In genomic region chr1:165707241-165707639, GRCm38 (mm10) we compare ENCODE assay signal across 8 mouse cellular contexts. TPM values are rescaled to one million over a fixed set of nuclear protein-coding genes. Genes with fewer than 3 reads are reported as not detected.
DNase-seq lines count a peak whose midpoint lies in the region; ATAC-seq and TF ChIP-seq lines count a peak whose summit lies in the region.

No protein-coding gene starts in this region.

- under 1% methylated on average over 10 of the region's 10 CpGs for WGBS in spleen, adult 2 months
- 34% methylated on average over 10 of the region's 10 CpGs for WGBS in forebrain, embryonic 14.5 days
- WGBS in limb, embryonic 15.5 days: 23% methylated on average over 10 of the region's 10 CpGs

- peak overlapping the region; percentile 63; the same call in 1 of the 2 replicates for H3K9ac ChIP-seq in forebrain, embryonic 14.5 days (ENCODE audit: low read length)
- no peak overlapping the region for H3K9ac ChIP-seq in limb, embryonic 15.5 days

- ATAC-seq in forebrain, embryonic 14.5 days: no peak
- no peak for ATAC-seq in limb, embryonic 15.5 days (ENCODE audit: insufficient number of reproducible peaks, low FRiP score, low TSS enrichment, low read depth)

- H3K27me3 ChIP-seq in spleen, adult 2 months (ENCODE audit: control insufficient read depth, insufficient read depth, low read length): no peaks in the 10 kb centered on the region
- peaks cover 3% of the 10 kb centered on the region; the same call in 1 of the 2 replicates for H3K27me3 ChIP-seq in forebrain, embryonic 14.5 days (replicated peaks; ENCODE audit: control insufficient read depth, insufficient read depth, low read length)
- no peaks in the 10 kb centered on the region for H3K27me3 ChIP-seq in limb, embryonic 15.5 days
- H3K27me3 ChIP-seq in splenic B cell, adult 2 months (ENCODE audit: control insufficient read depth, insufficient read depth, low read length, poor library complexity, severe bottlenecking): no peaks in the 10 kb centered on the region

- no peak for DNase-seq in spleen, adult 2 months (ENCODE audit: low read depth in 1 of 2, low spot score in 2 of 2)
- DNase-seq in spleen, adult 12 weeks (ENCODE audit: low spot score): no peak
- DNase-seq in forebrain, embryonic 14.5 days (ENCODE audit: low spot score): no peak
- DNase-seq in splenic B cell, adult 2 months (ENCODE audit: low read depth, low spot score): peak; percentile 42
- no peak for DNase-seq in embryo, embryonic 9.5 days (ENCODE audit: extremely low spot score)
- DNase-seq in left cerebral cortex, adult 18-20 months (ENCODE audit: low spot score in 2 of 2): no peak
- no peak for DNase-seq in gastrocnemius, adult 8-10 months (ENCODE audit: low spot score in 2 of 2)

- H3K4me2 ChIP-seq in forebrain, embryonic 14.5 days (ENCODE audit: low read length): peak overlapping the region; percentile 98
- H3K4me2 ChIP-seq in limb, embryonic 15.5 days: peak overlapping the region; percentile 93

- no peak for TF ChIP-seq POLR2A in spleen, adult 2 months (IDR thresholded peaks at IDR 0.05; ENCODE audit: low read depth, low read length)

- peaks cover 4% of the 10 kb centered on the region; the same call in 1 of the 2 replicates for H3K36me3 ChIP-seq in spleen, adult 2 months (ENCODE audit: control insufficient read depth, insufficient read depth, low read length)
- no peaks in the 10 kb centered on the region for H3K36me3 ChIP-seq in forebrain, embryonic 14.5 days (ENCODE audit: control insufficient read depth, insufficient read depth, low read length)
- H3K36me3 ChIP-seq in limb, embryonic 15.5 days: no peaks in the 10 kb centered on the region
- H3K36me3 ChIP-seq in splenic B cell, adult 2 months (ENCODE audit: control insufficient read depth, insufficient read depth, low read length, poor library complexity, severe bottlenecking): no peaks in the 10 kb centered on the region

- H3K9me3 ChIP-seq in forebrain, embryonic 14.5 days (replicated peaks; ENCODE audit: control insufficient read depth, low read length): no peaks in the 10 kb centered on the region
- no peaks in the 10 kb centered on the region for H3K9me3 ChIP-seq in limb, embryonic 15.5 days

- H3K4me3 ChIP-seq in spleen, adult 2 months (ENCODE audit: extremely low read depth, insufficient read depth, insufficient read length): peak overlapping the region; percentile 94
- peak overlapping the region; percentile 50 for H3K4me3 ChIP-seq in forebrain, embryonic 14.5 days (ENCODE audit: low read depth, low read length)
- H3K4me3 ChIP-seq in limb, embryonic 15.5 days: peak overlapping the region; percentile 72

- H3K4me1 ChIP-seq in spleen, adult 2 months (ENCODE audit: control insufficient read depth, insufficient read depth, insufficient read length): peaks cover 38% of the 10 kb centered on the region; the same call in 1 of the 2 replicates
- peaks cover 3% of the 10 kb centered on the region; the same call in 1 of the 2 replicates for H3K4me1 ChIP-seq in forebrain, embryonic 14.5 days (ENCODE audit: control insufficient read depth, insufficient read depth, low read length)
- H3K4me1 ChIP-seq in limb, embryonic 15.5 days: peaks cover 21% of the 10 kb centered on the region

- no peak for TF ChIP-seq CTCF in spleen, adult 2 months (IDR thresholded peaks at IDR 0.05; ENCODE audit: extremely low read depth, insufficient read depth, insufficient read length, insufficient replicate concordance)

- H3K27ac ChIP-seq in spleen, adult 2 months (ENCODE audit: insufficient read depth, low read length): peak overlapping the region; percentile 98
- no peak overlapping the region for H3K27ac ChIP-seq in forebrain, embryonic 14.5 days (ENCODE audit: low read depth, low read length)
- H3K27ac ChIP-seq in limb, embryonic 15.5 days: no peak overlapping the region

RNA-seq across cellular contexts. Expression of gene Rcsd1, which starts 2.3 kb away (rescaled TPM):
- polyA plus RNA-seq in spleen, adult 2 months (2012; rRNA removed): 68.3 and 73.9 TPM in 2 replicates
- polyA plus RNA-seq in forebrain, embryonic 14.5 days (2014; fragmentation: Nextera tagmentation; extraction: Ambion mirVana): 3.3 and 4.4 TPM in 2 replicates
- polyA plus RNA-seq in limb, embryonic 15.5 days (2015; fragmentation: Nextera tagmentation; extraction: Ambion mirVana): 17.5 and 23.5 TPM in 2 replicates
- 1 to 10 TPM; 6.0 to 7.2 TPM for total RNA-seq in left cerebral cortex, adult 18-20 months (2021)
- total RNA-seq in gastrocnemius, adult 8-10 months (2022): 100 to 1,000 TPM in 3 of 4 experiments, 10 to 100 TPM in 1; 81.2 to 107 (median 103) TPM

RNA-seq across cellular contexts. Expression of gene Creg1, which starts 56.3 kb away (rescaled TPM):
- 89.4 and 101 TPM in 2 replicates for polyA plus RNA-seq in spleen, adult 2 months (2012; rRNA removed)
- polyA plus RNA-seq in forebrain, embryonic 14.5 days (2014; fragmentation: Nextera tagmentation; extraction: Ambion mirVana): 26.0 and 28.8 TPM in 2 replicates
- 66.9 and 67.9 TPM in 2 replicates for polyA plus RNA-seq in limb, embryonic 15.5 days (2015; fragmentation: Nextera tagmentation; extraction: Ambion mirVana)
- total RNA-seq in left cerebral cortex, adult 18-20 months (2021): 10 to 100 TPM; 27.6 to 29.7 TPM
- 10 to 100 TPM; 49.5 to 59.1 (median 55.1) TPM for total RNA-seq in gastrocnemius, adult 8-10 months (2022)
